Mouse (Mus musculus) liver, embryonic 14.5 days (tissue): ENCODE measurements at regions not wholly inside any gene's neighbourhood (a gene's known extent, or its start where the extent isn't known, plus 50 kb on each side); places are given as distances from the start of the nearest gene placed in this dataset.
"Not testable (repeated sequence)": the region's sequence is repeated elsewhere in the genome, so short reads cannot be mapped to it uniquely, and the experiment has no call there.

Source experiments
- ATAC-seq: fragments of 200-750 bp; cut with Nextera tagmentation; 2 replicates; pipeline ENCODE4 v1.8.0; 2017; ENCODE audit warnings: moderate number of reproducible peaks, mild to moderate bottlenecking, moderate library complexity; ENCODE audit not compliant: insufficient read depth
- DNase-seq, 3 experiments: peaks; one replicate each; pipeline ENCODE4 v3.0.0-alpha.2; 2012 to 2013; ENCODE audit warnings: low read depth in 3 of 3, low spot score in 3 of 3
- H3K27ac ChIP-seq: fragments of 300-500 bp; sonication (generic); 2 replicates; pipeline ENCODE4 v1.5.1; 2014; ENCODE audit warnings: moderate library complexity, mild to moderate bottlenecking, control low read depth, inconsistent platforms
- H3K27me3 ChIP-seq: fragments of 300-500 bp; sonication (generic); 2 replicates; pipeline ENCODE4 v1.6.1; 2014; ENCODE audit warnings: mild to moderate bottlenecking, low read length, moderate library complexity; ENCODE audit not compliant: control insufficient read depth, insufficient read depth
- H3K36me3 ChIP-seq: fragments of 300-500 bp; sonication (generic); replicated peaks from 2 replicates; pipeline ENCODE4 v1.6.1; 2014; ENCODE audit warnings: low read depth; ENCODE audit not compliant: control insufficient read depth, insufficient read depth
- H3K4me1 ChIP-seq, 2 experiments: fragments of 200-500 bp in 1 of 2; fragments of 300-500 bp in 1 of 2; sonication (generic) in 1 of 2; replicated peaks; 2 replicates each; pipeline ENCODE4 v1.6.1; 2012 to 2014; ENCODE audit warnings: antibody characterized with exemption in 1 of 2, inconsistent platforms in 1 of 2, low read length in 1 of 2; ENCODE audit not compliant: control insufficient read depth in 2 of 2, insufficient read depth in 2 of 2
- H3K4me2 ChIP-seq: fragments of 300-500 bp; sonication (generic); 2 replicates; pipeline ENCODE4 v1.6.1; 2014; ENCODE audit warnings: low read depth, mild to moderate bottlenecking, control low read depth, moderate library complexity
- H3K4me3 ChIP-seq, 2 experiments: fragments of 200-500 bp in 1 of 2; fragments of 300-500 bp in 1 of 2; sonication (generic) in 1 of 2; 2 replicates each; pipeline ENCODE4 v1.5.1; 2012 to 2014; ENCODE audit warnings: low read depth in 2 of 2, low read length in 2 of 2, mild to moderate bottlenecking in 2 of 2, control low read depth in 1 of 2, inconsistent platforms in 1 of 2, moderate library complexity in 1 of 2; ENCODE audit not compliant: insufficient read depth in 1 of 2
- H3K9ac ChIP-seq: fragments of 300-500 bp; sonication (generic); replicated peaks from 2 replicates; pipeline ENCODE4 v1.6.1; 2014; ENCODE audit warnings: mild to moderate bottlenecking, control low read depth, moderate library complexity
- H3K9me3 ChIP-seq: fragments of 300-500 bp; sonication (generic); 2 replicates; pipeline ENCODE4 v1.6.1; 2016; ENCODE audit warnings: low read length, mixed read lengths; ENCODE audit not compliant: control insufficient read depth
- CTCF ChIP-seq: IDR thresholded peaks from 2 replicates; pipeline ENCODE4 v1.5.1; 2016; ENCODE audit warnings: antibody characterized with exemption, low read depth, control low read depth
- EP300 ChIP-seq: IDR thresholded peaks from 2 replicates; pipeline ENCODE4 v1.6.1; 2016; ENCODE audit warnings: antibody characterized with exemption, low read depth
- WGBS: fragments of 180-500 bp; shearing (Covaris S2); extraction: QIAGEN DNeasy Blood & Tissue Kit; methylation state at CpG from one replicate; pipeline ENCODE4 v1.1.7; 2014; ENCODE audit not compliant: insufficient replicate concordance; 5-methylcytosine and 5-hydroxymethylcytosine counted together

DNA sequence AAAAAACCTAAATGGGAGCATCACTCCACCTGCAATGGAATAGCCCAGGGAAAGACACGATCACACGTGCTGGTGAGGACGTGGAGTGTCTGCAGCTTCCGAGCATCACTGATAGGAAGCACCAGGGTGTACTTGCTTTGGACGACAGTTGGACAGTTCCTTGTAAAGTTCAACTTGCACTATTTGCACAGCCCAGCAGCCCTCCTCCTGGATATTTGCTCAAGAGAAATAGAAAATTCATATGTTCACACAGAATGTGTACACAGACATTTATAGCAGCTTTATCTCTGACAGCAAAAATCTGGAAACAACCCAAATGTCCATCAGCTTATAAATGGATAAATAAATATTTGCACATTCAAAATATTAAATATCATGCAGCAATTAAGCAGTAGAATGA, 111.7 kb downstream of the Prl2c3 start:
- H3K9me3 ChIP-seq, H3K4me3 ChIP-seq, H3K27me3 ChIP-seq, DNase-seq, H3K9ac ChIP-seq, H3K4me1 ChIP-seq, H3K36me3 ChIP-seq, H3K27ac ChIP-seq, ATAC-seq, H3K4me2 ChIP-seq: not testable (repeated sequence)
- 18% methylated on average over 1 of the region's 5 CpGs for whole genome bisulfite sequencing

DNA sequence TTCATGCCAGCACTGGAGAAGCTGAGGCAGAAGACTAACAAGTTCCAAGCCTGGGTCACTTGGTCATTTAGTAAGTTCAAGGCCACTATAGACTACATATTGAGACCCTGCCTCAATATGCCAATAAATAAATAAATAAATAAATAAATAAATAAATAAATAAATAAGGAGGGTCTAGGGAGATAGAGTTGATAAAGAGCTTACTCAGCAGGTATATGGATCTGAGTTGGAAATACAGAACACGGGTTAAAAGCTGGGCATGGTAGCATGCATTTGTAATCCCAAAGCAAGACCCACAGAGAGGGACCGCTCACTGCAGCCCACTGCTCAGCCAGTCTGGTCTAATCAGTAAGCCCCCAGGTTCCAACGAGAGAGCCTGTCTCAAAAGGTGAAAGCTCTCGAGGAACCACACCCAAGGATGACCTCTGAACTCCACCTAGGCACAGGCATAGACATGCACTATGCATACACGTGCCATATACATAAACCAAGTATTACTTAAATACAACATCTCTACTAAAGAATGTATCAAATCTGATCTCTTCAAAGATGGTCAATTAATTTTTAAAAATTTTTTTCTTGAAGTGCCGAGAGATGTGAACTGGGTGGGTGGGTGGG, 115.4 kb downstream of the Ero1lb start:
- not testable (repeated sequence) for H3K27me3 ChIP-seq, H3K9me3 ChIP-seq, H3K36me3 ChIP-seq, DNase-seq, H3K4me2 ChIP-seq, H3K4me3 ChIP-seq, H3K9ac ChIP-seq, ATAC-seq, H3K4me1 ChIP-seq, H3K27ac ChIP-seq
- WGBS = 57% methylated on average over 4 of the region's 6 CpGs

DNA sequence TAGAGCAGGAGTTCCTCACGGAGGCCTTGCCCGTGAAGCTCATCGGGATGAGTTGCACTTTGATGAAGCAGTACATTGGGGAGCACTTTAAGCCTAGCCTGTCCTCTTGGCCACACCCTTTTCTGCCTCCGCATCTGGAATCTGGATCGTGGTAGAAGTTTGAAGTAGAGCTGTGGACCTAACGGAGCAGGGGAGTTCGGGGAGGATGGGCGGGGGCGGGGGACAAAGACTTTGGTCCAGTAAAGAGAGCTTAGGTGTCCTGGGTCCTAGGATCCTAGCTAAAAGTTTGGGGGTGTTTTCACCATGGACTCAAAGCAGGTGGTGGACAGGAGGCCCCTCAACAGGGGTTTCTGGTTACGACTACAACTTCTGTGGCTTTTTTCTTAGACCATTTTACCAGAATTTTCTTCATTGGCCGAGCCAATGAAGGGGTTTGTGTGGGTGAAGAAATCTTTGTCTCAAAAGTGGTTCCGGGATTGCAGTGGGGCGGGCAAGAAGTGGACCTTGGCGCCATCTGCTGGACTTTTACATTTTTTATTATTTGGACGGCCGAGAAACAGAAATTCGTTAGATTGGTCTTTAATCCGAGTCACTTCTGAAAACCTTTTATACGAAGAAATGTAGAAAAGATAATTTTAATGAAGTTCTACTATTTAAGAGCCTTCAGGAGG, 114.7 kb downstream of the Ero1lb start:
- TF ChIP-seq CTCF = peak; percentile 35; the same call in 1 of the 2 replicates
- H3K36me3 ChIP-seq, H3K27me3 ChIP-seq, H3K9ac ChIP-seq, ATAC-seq, H3K27ac ChIP-seq, H3K4me1 ChIP-seq, DNase-seq, H3K9me3 ChIP-seq: not testable (repeated sequence)
- Histone ChIP-seq H3K4me3 (peak overlapping the region in 1 of 2 experiments; percentile 7; a peak in 1 of 4 replicates), H3K4me2 (peak overlapping the region; percentile 31)
- 12% methylated on average over 19 of the region's 19 CpGs for WGBS

DNA sequence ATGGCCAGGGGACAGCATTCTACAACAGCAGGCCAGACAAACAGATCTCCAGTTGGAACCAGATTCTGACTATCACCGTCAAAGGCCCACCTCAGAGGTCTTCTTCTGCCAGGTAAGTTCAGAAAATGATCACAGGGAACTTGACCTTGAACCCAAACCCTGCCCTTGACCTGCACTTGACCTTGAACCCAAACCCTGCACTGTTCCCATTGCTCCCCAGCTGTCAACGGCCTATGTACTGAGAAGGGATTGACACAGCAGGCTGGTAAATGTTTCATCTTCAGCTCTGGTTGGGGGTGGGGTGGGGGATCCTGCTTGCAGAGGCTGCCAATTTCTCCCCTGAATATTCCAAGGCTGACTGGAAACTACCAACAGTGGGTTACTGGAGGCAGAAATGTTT, 111.7 kb downstream of the Ero1lb start:
- DNase-seq (no peak), ATAC-seq (no peak)
- Histone ChIP-seq H3K4me3 (no peak overlapping the region), H3K27me3 (no peaks in the 10 kb centered on the region), H3K4me1 (no peaks in the 10 kb centered on the region), H3K4me2 (no peak overlapping the region), H3K36me3 (no peaks in the 10 kb centered on the region), H3K27ac (no peak overlapping the region), H3K9me3 (no peaks in the 10 kb centered on the region), H3K9ac (no peak overlapping the region)
- 53% methylated on average over 2 of the region's 2 CpGs for WGBS
- TF ChIP-seq EP300 (no peak), CTCF (no peak)

DNA sequence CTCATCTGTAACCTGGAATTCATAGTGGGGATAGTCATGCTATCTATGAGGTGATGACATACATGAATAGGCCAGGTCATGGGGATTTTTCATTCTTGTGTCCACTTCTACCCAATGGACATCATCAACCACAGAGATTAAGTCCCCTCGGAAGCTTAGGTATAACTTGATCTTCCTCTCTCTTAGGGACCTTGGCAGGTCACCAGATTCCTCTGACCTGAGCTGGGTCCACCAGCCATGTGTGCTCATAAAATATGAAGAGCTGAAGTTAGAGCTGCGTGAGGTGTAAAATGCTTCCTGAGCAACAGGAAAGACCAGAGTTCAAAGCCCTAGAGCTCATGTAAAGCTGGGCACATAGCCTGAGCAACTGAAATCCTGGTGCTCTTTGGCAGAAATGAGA, 105.3 kb downstream of the Ero1lb start:
- ATAC-seq = not testable (repeated sequence)
- WGBS = 82% methylated on average over 2 of the region's 2 CpGs

DNA sequence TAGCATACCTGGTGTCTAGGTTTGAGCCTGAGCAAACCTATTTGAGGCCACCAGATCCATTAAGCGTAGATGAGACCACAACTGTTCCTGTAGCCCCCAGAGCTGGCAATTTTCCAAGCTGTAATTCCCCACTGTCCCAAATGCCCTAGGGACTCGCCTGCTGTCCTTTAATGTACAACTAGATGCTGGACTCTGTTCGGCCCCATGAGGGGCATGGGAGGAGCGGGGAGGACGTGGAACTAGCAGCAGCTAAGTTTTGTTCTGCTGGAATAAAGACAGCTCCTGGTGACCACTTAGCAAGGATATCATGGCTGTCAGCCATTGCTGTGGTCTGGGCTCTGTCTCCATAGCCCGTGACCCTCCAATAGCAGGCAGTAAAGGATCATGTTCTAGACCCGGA, 103.1 kb downstream of the Ero1lb start:
- no CpG with 5 or more reads among the region's 7 CpGs for WGBS
- not testable (repeated sequence) for H3K4me2 ChIP-seq, H3K4me3 ChIP-seq, H3K9ac ChIP-seq, H3K4me1 ChIP-seq, H3K27me3 ChIP-seq, H3K36me3 ChIP-seq, H3K9me3 ChIP-seq, H3K27ac ChIP-seq, DNase-seq, ATAC-seq

More for the DNA sequence above, 105.3 kb downstream of the Ero1lb start:
- not testable (repeated sequence) for H3K27ac ChIP-seq, H3K4me3 ChIP-seq, H3K9me3 ChIP-seq, H3K9ac ChIP-seq, H3K4me2 ChIP-seq, H3K27me3 ChIP-seq, DNase-seq, H3K36me3 ChIP-seq, H3K4me1 ChIP-seq

DNA sequence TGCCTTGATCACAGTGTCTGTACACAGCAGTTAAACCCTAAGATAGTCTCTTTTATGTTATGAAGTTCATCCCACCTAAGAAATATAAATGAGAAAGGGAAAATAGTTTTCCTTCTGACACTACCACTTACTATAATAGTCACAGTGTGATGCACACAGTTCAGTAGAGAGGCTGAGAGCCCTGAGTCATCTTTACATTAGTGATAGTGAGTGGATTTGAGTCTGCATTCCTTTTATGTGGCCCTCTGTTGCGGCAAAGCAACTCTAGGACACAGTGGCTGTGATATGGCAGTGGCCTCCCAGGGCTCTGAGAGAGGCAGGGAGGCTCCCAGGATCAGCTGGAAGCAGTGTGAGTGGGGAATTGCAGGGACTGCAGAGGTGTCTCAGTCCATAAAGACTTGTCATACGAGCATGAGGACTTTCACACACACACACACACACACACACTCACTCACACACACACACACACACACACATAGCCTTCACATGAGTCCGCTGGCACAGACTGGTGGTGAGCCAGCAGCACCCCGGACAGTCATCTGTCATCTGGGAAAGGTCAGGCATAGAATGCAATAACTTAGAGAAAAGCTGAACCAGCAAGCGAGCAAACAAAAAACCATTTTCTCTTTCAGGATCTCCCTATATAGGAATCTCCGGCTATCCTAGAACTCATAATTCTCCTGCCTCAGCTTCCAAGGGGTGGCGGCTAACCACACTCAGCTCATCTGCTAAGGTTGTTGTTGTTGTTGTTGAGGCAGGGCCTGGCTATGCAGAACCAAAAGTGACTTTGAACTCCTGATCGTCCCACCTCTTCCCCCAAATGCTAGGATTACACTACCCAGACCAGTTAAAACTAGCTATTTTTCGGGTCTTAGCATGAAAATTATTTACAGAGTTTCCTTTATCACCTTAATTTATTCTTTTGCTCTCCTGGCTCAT, 102.3 kb downstream of the Ero1lb start:
- H3K27me3 ChIP-seq, H3K4me1 ChIP-seq, DNase-seq, H3K36me3 ChIP-seq, H3K27ac ChIP-seq, H3K4me2 ChIP-seq, H3K9ac ChIP-seq, H3K9me3 ChIP-seq, ATAC-seq, H3K4me3 ChIP-seq: not testable (repeated sequence)
- 55% methylated on average over 9 of the region's 9 CpGs for WGBS
